Mouse (Mus musculus): Measurements from ENCODE around the gene Cdh22. TPM values are rescaled to one million over a fixed set of nuclear protein-coding genes. Genes with fewer than 3 reads are reported as not detected.

The Cdh22 gene
- total RNA-seq, 2 experiments from 2014 or later: 0.26 to 0.27 TPM

- peak; percentile 24 to 41 for DNase-seq
- intact Hi-C loops (cut with DNase I): no loop called here
Measured at GRCm38 (mm10) chr2:165215103-165215951, 19.3 kb downstream of the Cdh22 start.

GRCm38 (mm10) chr2:165211426-165212079, 23.1 kb downstream of the Cdh22 start:
- DNase-seq: no peak
- intact Hi-C loops (cut with DNase I): no loop called here

- intact Hi-C loops (cut with DNase I): no loop called here
- no peak for DNase-seq
Measured at GRCm38 (mm10) chr2:165210948-165211347, 23.7 kb downstream of the Cdh22 start.

- intact Hi-C loops (cut with DNase I): no loop called here
Measured at GRCm38 (mm10) chr2:165207689-165208088, 27.0 kb downstream of the Cdh22 start.

GRCm38 (mm10) chr2:165207086-165207485, 27.6 kb downstream of the Cdh22 start:
- DNase-seq: no peak
- intact Hi-C loops (cut with DNase I): no loop called here

More at GRCm38 (mm10) chr2:165207689-165208088, 27.0 kb downstream of the Cdh22 start:
- DNase-seq: no peak

GRCm38 (mm10) chr2:165205486-165205885, 29.2 kb downstream of the Cdh22 start:
- intact Hi-C loops (cut with DNase I): no loop called here
- DNase-seq: no peak

GRCm38 (mm10) chr2:165204931-165205330, 29.7 kb downstream of the Cdh22 start:
- no peak for DNase-seq
- intact Hi-C loops (cut with DNase I): no loop called here

GRCm38 (mm10) chr2:165201761-165202751, 32.6 kb downstream of the Cdh22 start:
- DNase-seq: peak; percentile 9 to 20
- intact Hi-C loops (cut with DNase I): no loop called here

- intact Hi-C loops (cut with DNase I): no loop called here
- DNase-seq: no peak
Measured at GRCm38 (mm10) chr2:165197546-165197945, 37.1 kb downstream of the Cdh22 start.

- peak; percentile 17 to 30 for DNase-seq
- intact Hi-C loops (cut with DNase I): no loop called here
Measured at GRCm38 (mm10) chr2:165195411-165196182, 39.1 kb downstream of the Cdh22 start.

- intact Hi-C loops (cut with DNase I): no loop called here
- no peak for DNase-seq
Measured at GRCm38 (mm10) chr2:165191483-165191882, 43.2 kb downstream of the Cdh22 start.

- no peak for DNase-seq
- intact Hi-C loops (cut with DNase I): no loop called here
Measured at GRCm38 (mm10) chr2:165189546-165189945, 45.1 kb downstream of the Cdh22 start.

- peak in 1 of 2 experiments; percentile 10 for DNase-seq
- intact Hi-C loops (cut with DNase I): no loop called here
Measured at GRCm38 (mm10) chr2:165187648-165188380, 46.8 kb downstream of the Cdh22 start.

GRCm38 (mm10) chr2:165184015-165184633, 50.5 kb downstream of the Cdh22 start:
- DNase-seq: peak in 1 of 2 experiments; percentile 23
- intact Hi-C loops (cut with DNase I): no loop called here

- DNase-seq: no peak
- intact Hi-C loops (cut with DNase I): no loop called here
Measured at GRCm38 (mm10) chr2:165182085-165182976, 52.3 kb downstream of the Cdh22 start.

- intact Hi-C loops (cut with DNase I): no loop called here
- no peak for DNase-seq
Measured at GRCm38 (mm10) chr2:165179231-165179630, 55.4 kb downstream of the Cdh22 start.

- DNase-seq: no peak
- intact Hi-C loops (cut with DNase I): no loop called here
Measured at GRCm38 (mm10) chr2:165176965-165177364, 57.7 kb downstream of the Cdh22 start.
